Mouse (Mus musculus): ENCODE results near the gene Heyl. TPM values are rescaled to one million over a fixed set of nuclear protein-coding genes. Genes with fewer than 3 reads are reported as not detected.

The Heyl gene
- polyA plus RNA-seq, 1 experiment from 2014 or later: 18.5 TPM

DNA sequence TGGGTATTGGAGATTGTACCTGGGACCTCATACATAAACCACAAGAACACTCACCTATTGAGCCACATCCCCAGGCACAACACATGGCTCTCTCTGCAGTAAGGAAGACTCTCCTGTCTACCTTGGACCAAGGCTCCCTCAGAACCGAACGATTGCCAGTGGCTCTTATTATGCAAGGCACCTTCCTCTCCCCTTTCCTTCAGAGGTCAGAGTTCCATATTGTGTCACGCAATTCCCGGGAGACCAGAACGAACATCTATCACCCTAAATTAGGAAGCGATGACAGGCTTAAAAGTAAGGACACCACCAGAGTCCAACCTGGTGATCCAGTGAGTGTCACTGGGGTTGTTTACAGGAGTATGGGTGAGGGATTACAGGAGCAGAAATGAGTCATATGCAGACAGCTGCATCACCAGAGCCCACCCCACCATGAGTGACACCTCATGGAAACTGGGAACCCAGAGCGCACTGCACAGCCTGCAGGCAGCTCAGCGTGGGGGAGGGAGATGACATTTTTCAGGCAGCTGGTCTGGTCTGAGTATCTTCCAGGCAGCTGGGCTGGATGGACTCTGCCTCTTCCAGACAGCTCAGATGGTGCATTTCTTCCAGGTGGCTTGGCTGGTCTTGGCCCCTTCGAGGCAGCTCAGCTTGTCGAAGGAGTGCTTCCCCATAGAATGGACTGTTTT lies 7.5 kb upstream of the Heyl start:
- no peak overlapping the region for H3K27ac ChIP-seq (ENCODE audit: low read length)
- H3K4me1 ChIP-seq (ENCODE audit: control insufficient read depth, insufficient read depth, low read length): peaks cover 20% of the 10 kb centered on the region
- peak; percentile 59 for ATAC-seq (ENCODE audit: insufficient read depth, low FRiP score)
- no peak overlapping the region for H3K9ac ChIP-seq (ENCODE audit: low read length)
- 42% methylated on average over 10 of the region's 10 CpGs for WGBS
- H3K36me3 ChIP-seq (ENCODE audit: control insufficient read depth, insufficient read depth, low read length): no peaks in the 10 kb centered on the region
- H3K4me3 ChIP-seq (replicated peaks; ENCODE audit: low read length): no peak overlapping the region
- H3K27me3 ChIP-seq (ENCODE audit: control insufficient read depth, insufficient read depth, low read length): no peaks in the 10 kb centered on the region
- H3K9me3 ChIP-seq (replicated peaks; ENCODE audit: control insufficient read depth, low read length): no peaks in the 10 kb centered on the region
- H3K4me2 ChIP-seq (ENCODE audit: low read depth, low read length): no peak overlapping the region

DNA sequence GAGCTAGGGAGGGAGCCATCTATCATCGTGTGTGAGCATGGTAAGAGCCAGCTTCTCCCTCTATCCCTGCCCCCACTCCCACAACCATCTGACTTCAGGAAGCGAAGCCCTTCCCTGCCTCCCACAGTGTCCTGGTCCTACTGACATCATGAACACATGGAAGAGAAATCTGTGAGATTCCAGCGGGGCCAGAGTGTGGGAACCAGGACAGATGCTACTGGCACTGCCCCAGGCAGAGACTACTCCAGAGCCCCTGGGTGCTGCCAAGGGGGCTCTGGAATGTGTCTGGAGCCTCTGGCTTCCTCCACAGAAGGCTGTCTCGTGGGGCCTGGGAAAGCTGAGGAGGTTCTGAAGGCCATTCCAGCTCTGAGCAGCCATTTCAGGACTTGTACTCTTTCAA lies 5.6 kb upstream of the Heyl start:
- WGBS: 30% methylated on average over 4 of the region's 4 CpGs
- Histone ChIP-seq H3K4me2 (ENCODE audit: low read depth, low read length) (no peak overlapping the region), H3K27me3 (ENCODE audit: control insufficient read depth, insufficient read depth, low read length) (no peaks in the 10 kb centered on the region), H3K27ac (ENCODE audit: low read length) (peak overlapping the region; percentile 56), H3K9me3 (replicated peaks; ENCODE audit: control insufficient read depth, low read length) (no peaks in the 10 kb centered on the region), H3K36me3 (ENCODE audit: control insufficient read depth, insufficient read depth, low read length) (no peaks in the 10 kb centered on the region), H3K4me3 (replicated peaks; ENCODE audit: low read length) (no peak overlapping the region), H3K9ac (ENCODE audit: low read length) (no peak overlapping the region), H3K4me1 (ENCODE audit: control insufficient read depth, insufficient read depth, low read length) (peaks cover 20% of the 10 kb centered on the region)
- peak; percentile 75 for ATAC-seq (ENCODE audit: insufficient read depth, low FRiP score)

- Histone ChIP-seq H3K27ac (ENCODE audit: low read length) (peak overlapping the region; percentile 56), H3K9ac (ENCODE audit: low read length) (no peak overlapping the region), H3K9me3 (replicated peaks; ENCODE audit: control insufficient read depth, low read length) (no peaks in the 10 kb centered on the region), H3K4me3 (replicated peaks; ENCODE audit: low read length) (no peak overlapping the region), H3K4me2 (ENCODE audit: low read depth, low read length) (no peak overlapping the region), H3K36me3 (ENCODE audit: control insufficient read depth, insufficient read depth, low read length) (no peaks in the 10 kb centered on the region), H3K4me1 (ENCODE audit: control insufficient read depth, insufficient read depth, low read length) (peaks cover 20% of the 10 kb centered on the region), H3K27me3 (ENCODE audit: control insufficient read depth, insufficient read depth, low read length) (no peaks in the 10 kb centered on the region)
- WGBS: 22% methylated on average over 2 of the region's 2 CpGs
- ATAC-seq (ENCODE audit: insufficient read depth, low FRiP score): no peak; the same call in 1 of the 2 replicates
Observed at GRCm38 (mm10) chr4:123228270-123228669, 5.1 kb upstream of the Heyl start.

DNA sequence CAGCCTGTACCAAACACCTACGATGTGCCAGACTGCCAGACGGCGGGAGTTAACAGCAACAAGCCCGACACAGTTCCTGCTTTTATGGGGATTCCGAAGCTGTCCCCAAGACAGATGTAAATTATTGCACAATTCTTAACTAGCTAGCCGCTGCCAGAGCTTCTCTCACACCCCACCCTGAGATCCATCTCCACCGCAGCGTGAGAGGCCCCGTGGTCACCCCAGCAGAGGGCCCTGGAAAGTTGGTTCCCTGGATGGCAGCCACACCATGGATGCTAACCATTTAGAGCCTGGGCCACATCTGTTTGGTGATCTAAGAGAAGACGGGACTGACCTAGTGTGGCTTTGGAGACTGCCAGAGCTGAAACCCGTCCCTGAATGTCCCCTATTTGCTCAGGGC lies 4.2 kb upstream of the Heyl start:
- Histone ChIP-seq H3K27me3 (ENCODE audit: control insufficient read depth, insufficient read depth, low read length) (no peaks in the 10 kb centered on the region), H3K9me3 (replicated peaks; ENCODE audit: control insufficient read depth, low read length) (no peaks in the 10 kb centered on the region), H3K27ac (ENCODE audit: low read length) (no peak overlapping the region), H3K36me3 (ENCODE audit: control insufficient read depth, insufficient read depth, low read length) (no peaks in the 10 kb centered on the region), H3K4me3 (replicated peaks; ENCODE audit: low read length) (no peak overlapping the region), H3K4me1 (ENCODE audit: control insufficient read depth, insufficient read depth, low read length) (peaks cover 20% of the 10 kb centered on the region), H3K4me2 (ENCODE audit: low read depth, low read length) (no peak overlapping the region), H3K9ac (ENCODE audit: low read length) (no peak overlapping the region)
- 53% methylated on average over 11 of the region's 11 CpGs for WGBS
- no peak for ATAC-seq (ENCODE audit: insufficient read depth, low FRiP score)

DNA sequence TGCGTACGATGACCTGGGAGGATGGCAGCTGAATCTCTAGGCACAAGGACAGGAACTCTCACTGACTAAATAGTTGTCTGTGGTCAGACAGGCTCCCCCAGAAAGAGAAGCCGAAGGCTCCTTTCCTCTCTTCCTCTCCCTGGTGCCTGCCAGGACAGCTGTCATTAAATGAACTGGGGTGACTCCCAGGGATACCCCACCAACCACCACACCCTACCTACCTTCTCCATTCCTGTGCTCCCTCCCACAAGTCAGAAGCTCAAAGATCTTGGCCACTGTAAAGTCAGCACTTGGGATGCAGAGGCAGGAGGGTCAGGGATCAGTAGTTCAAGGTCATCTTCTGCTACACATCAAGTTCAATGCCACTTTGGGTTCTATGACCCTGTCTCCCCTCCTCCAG lies 515 bp upstream of the Heyl start:
- Histone ChIP-seq H3K27me3 (ENCODE audit: control insufficient read depth, insufficient read depth, low read length) (no peaks in the 10 kb centered on the region), H3K36me3 (ENCODE audit: control insufficient read depth, insufficient read depth, low read length) (no peaks in the 10 kb centered on the region), H3K27ac (ENCODE audit: low read length) (no peak overlapping the region), H3K4me2 (ENCODE audit: low read depth, low read length) (0 out of 2 replicates have a peak overlapping the region, but pooled peaks have one; percentile 91), H3K9me3 (replicated peaks; ENCODE audit: control insufficient read depth, low read length) (no peaks in the 10 kb centered on the region), H3K4me1 (ENCODE audit: control insufficient read depth, insufficient read depth, low read length) (peaks cover 19% of the 10 kb centered on the region), H3K4me3 (replicated peaks; ENCODE audit: low read length) (no peak overlapping the region), H3K9ac (ENCODE audit: low read length) (no peak overlapping the region)
- WGBS: 63% methylated on average over 3 of the region's 3 CpGs
- no peak for ATAC-seq (ENCODE audit: insufficient read depth, low FRiP score)

GRCm38 (mm10) chr4:123235835-123236430 lies 2.6 kb downstream of the Heyl start:
- Histone ChIP-seq H3K4me1 (ENCODE audit: control insufficient read depth, insufficient read depth, low read length) (peaks cover 10% of the 10 kb centered on the region), H3K4me2 (ENCODE audit: low read depth, low read length) (peak overlapping the region; percentile 11; the same call in 1 of the 2 replicates), H3K4me3 (replicated peaks; ENCODE audit: low read length) (peak overlapping the region; percentile 8), H3K36me3 (ENCODE audit: control insufficient read depth, insufficient read depth, low read length) (no peaks in the 10 kb centered on the region), H3K27me3 (ENCODE audit: control insufficient read depth, insufficient read depth, low read length) (no peaks in the 10 kb centered on the region), H3K9ac (ENCODE audit: low read length) (no peak overlapping the region), H3K9me3 (replicated peaks; ENCODE audit: control insufficient read depth, low read length) (no peaks in the 10 kb centered on the region), H3K27ac (ENCODE audit: low read length) (0 out of 2 replicates have a peak overlapping the region, but pooled peaks have one; percentile 14)
- no peak for ATAC-seq (ENCODE audit: insufficient read depth, low FRiP score)
- 76% methylated on average over 9 of the region's 9 CpGs for WGBS

DNA sequence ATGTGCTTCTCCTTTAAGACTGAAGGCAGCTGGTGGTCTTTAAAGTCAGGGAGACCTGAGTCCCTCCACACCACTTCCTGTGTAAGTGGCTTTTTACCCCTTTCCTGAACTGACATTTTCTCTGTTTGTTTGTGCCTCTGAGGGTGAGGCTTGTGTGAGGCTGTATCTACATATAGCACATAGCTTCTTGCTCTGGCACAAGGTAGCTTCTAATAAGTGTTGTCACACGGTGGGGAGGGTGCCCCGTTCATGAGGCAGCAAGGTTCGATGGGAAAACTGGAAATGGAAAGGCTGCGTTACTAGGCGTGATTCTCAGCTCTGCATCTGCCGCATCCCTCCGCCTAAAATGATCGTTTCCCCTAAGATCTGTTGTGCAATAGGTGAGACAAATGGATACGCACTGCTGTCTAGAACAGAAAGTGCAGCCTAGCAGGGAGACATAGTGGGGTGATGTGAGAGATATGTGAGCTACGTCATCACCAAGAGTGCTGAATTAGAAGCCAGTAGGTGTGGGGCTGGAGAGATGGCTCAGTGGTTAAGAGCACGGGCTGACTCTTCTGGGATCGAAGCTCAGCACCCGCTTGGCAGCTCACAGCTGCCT lies 3.2 kb downstream of the Heyl start:
- peak overlapping the region; percentile 8 for H3K4me3 ChIP-seq (replicated peaks; ENCODE audit: low read length)
- WGBS: 74% methylated on average over 13 of the region's 13 CpGs

GRCm38 (mm10) chr4:123237386-123238266 lies 4.3 kb downstream of the Heyl start:
- Histone ChIP-seq H3K27me3 (ENCODE audit: control insufficient read depth, insufficient read depth, low read length) (no peaks in the 10 kb centered on the region), H3K4me1 (ENCODE audit: control insufficient read depth, insufficient read depth, low read length) (peaks cover 10% of the 10 kb centered on the region), H3K4me2 (ENCODE audit: low read depth, low read length) (peak overlapping the region; percentile 28)

More for the DNA sequence above, 3.2 kb downstream of the Heyl start:
- Histone ChIP-seq H3K9ac (ENCODE audit: low read length) (no peak overlapping the region), H3K27me3 (ENCODE audit: control insufficient read depth, insufficient read depth, low read length) (no peaks in the 10 kb centered on the region), H3K36me3 (ENCODE audit: control insufficient read depth, insufficient read depth, low read length) (no peaks in the 10 kb centered on the region), H3K4me1 (ENCODE audit: control insufficient read depth, insufficient read depth, low read length) (peaks cover 10% of the 10 kb centered on the region), H3K4me2 (ENCODE audit: low read depth, low read length) (peak overlapping the region; percentile 28), H3K27ac (ENCODE audit: low read length) (0 out of 2 replicates have a peak overlapping the region, but pooled peaks have one; percentile 56), H3K9me3 (replicated peaks; ENCODE audit: control insufficient read depth, low read length) (no peaks in the 10 kb centered on the region)
- ATAC-seq (ENCODE audit: insufficient read depth, low FRiP score): no peak

More at GRCm38 (mm10) chr4:123237386-123238266, 4.3 kb downstream of the Heyl start:
- Histone ChIP-seq H3K27ac (ENCODE audit: low read length) (peak overlapping the region; percentile 56; the same call in 1 of the 2 replicates), H3K9ac (ENCODE audit: low read length) (no peak overlapping the region), H3K36me3 (ENCODE audit: control insufficient read depth, insufficient read depth, low read length) (no peaks in the 10 kb centered on the region), H3K9me3 (replicated peaks; ENCODE audit: control insufficient read depth, low read length) (no peaks in the 10 kb centered on the region), H3K4me3 (replicated peaks; ENCODE audit: low read length) (no peak overlapping the region)
- peak; percentile 41 for ATAC-seq (ENCODE audit: insufficient read depth, low FRiP score)
- 57% methylated on average over 6 of the region's 6 CpGs for WGBS
